Comparison of ENCODE assay signal across 30 mouse cellular contexts in the genomic region with DNA sequence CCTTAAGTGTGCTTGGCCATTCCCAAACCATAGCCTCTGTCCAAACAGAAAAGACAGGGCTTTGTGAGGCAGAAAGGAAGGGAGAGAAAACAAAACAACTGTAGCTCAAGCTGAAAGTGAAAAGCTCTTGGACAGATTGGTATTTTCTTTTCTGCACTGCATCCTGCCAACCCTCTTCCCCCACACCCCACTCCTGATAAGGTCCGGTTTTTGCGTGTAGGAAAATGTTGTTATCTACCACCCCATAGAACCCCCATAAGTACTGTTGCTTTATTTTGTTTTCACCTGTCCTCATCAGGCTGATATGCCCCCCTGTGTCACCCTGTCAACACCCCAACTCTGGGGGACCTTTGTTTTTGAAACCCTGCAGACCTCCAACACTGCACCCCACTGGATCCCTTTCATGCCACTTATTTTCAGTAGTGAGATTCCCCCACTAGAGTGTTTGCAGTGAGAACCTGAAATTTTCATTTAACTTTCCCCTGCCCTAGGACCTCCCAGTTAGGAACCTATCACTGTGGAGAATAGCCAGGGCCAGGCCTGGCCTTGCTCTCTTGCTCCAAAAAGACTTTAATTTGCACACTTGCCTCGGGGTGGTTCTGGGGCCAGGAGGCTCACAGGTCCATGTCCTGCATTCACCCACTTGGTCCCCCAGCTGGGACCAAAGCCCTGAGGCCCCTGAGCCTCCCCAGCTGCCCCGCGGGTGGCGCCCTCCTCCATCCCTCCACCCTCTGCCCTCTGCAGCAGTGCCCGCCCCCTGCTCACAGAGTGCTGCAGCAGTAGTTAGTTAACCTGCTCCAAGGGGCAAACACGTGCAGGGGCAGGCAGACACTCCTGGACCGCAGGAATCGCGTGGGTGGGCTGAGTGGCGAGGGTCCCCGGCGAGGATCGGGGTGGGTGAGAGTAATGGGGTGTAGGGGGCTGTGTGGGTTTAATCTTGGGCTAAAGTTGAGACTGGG. TPM values are rescaled to one million over a fixed set of nuclear protein-coding genes. Genes with fewer than 3 reads are reported as not detected.
DNase-seq lines count a peak whose midpoint lies in the region; ATAC-seq and TF ChIP-seq lines count a peak whose summit lies in the region.
"Not testable (repeated sequence)": the region's sequence is repeated elsewhere in the genome, so short reads cannot be mapped to it uniquely, and the experiment has no call there.
"Had no signal": no experiment of that assay in that cellular context is flagged by ENCODE, and none has a peak within 500 bp of the region (broad histone marks: within the 10 kb centered on the region; RNA-seq: fewer than 3 reads in every experiment).

No protein-coding gene starts in this region.

- 36% methylated on average over 14 of the region's 15 CpGs for WGBS in forebrain, embryonic 10.5 days
- WGBS in hindbrain, embryonic 14.5 days = 23% methylated on average over 14 of the region's 15 CpGs
- 21% methylated on average over 9 of the region's 15 CpGs for WGBS in kidney, embryonic 16.5 days
- 16% methylated on average over 14 of the region's 15 CpGs for whole genome bisulfite sequencing in lung, embryonic 14.5 days

- not testable (repeated sequence) for H3K4me2 ChIP-seq in hindbrain, embryonic 14.5 days (replicated peaks); kidney, embryonic 16.5 days (replicated peaks; ENCODE audit: low read depth, low read length); lung, embryonic 14.5 days

- not testable (repeated sequence) for H3K9ac ChIP-seq in hindbrain, embryonic 14.5 days; kidney, embryonic 16.5 days (replicated peaks; ENCODE audit: low read length); lung, embryonic 14.5 days

- H3K27ac ChIP-seq in forebrain, embryonic 10.5 days; hindbrain, embryonic 14.5 days; kidney, embryonic 16.5 days (ENCODE audit: low read length): not testable (repeated sequence)
- 0 out of 2 replicates have a peak overlapping the region, but pooled peaks have one; percentile 38 for H3K27ac ChIP-seq in lung, embryonic 14.5 days (ENCODE audit: low read depth)

- not testable (repeated sequence) for H3K9me3 ChIP-seq in E14TG2a.4 (ENCODE audit: low read length); forebrain, embryonic 10.5 days; hindbrain, embryonic 14.5 days (ENCODE audit: control insufficient read depth, low read length); kidney, embryonic 16.5 days (ENCODE audit: low read length); lung, embryonic 14.5 days (ENCODE audit: low read depth, low read length)

- not testable (repeated sequence) for H3K36me3 ChIP-seq in E14TG2a.4 (ENCODE audit: insufficient read depth, low read length); forebrain, embryonic 10.5 days (replicated peaks); hindbrain, embryonic 14.5 days (replicated peaks; ENCODE audit: control insufficient read depth, insufficient read depth); kidney, embryonic 16.5 days (ENCODE audit: insufficient read depth, low read length); lung, embryonic 14.5 days (ENCODE audit: insufficient read depth); splenic B cell, adult 2 months (ENCODE audit: control insufficient read depth, insufficient read depth, low read length, poor library complexity, severe bottlenecking)

- H3K4me1 ChIP-seq in E14TG2a.4 (replicated peaks; ENCODE audit: low read depth, low read length) = peaks cover 10% of the 10 kb centered on the region
- H3K4me1 ChIP-seq in forebrain, embryonic 10.5 days; hindbrain, embryonic 14.5 days (replicated peaks; ENCODE audit: control insufficient read depth, insufficient read depth, low read length); kidney, embryonic 16.5 days (ENCODE audit: insufficient read depth, low read length); lung, embryonic 14.5 days (ENCODE audit: insufficient read depth): not testable (repeated sequence)

- ATAC-seq in hindbrain, embryonic 14.5 days (ENCODE audit: low FRiP score) = peak; percentile 57
- ATAC-seq in kidney, embryonic 16.5 days (ENCODE audit: low FRiP score, low TSS enrichment) = peak; percentile 63; the same call in 1 of the 2 replicates
- ATAC-seq in lung, embryonic 14.5 days (ENCODE audit: insufficient read depth) = peak; percentile 83

- 0 out of 2 replicates have a peak overlapping the region, but pooled peaks have one; percentile 11 for H3K4me3 ChIP-seq in E14TG2a.4 (replicated peaks; ENCODE audit: low read length)
- H3K4me3 ChIP-seq in forebrain, embryonic 10.5 days; hindbrain, embryonic 14.5 days (replicated peaks; ENCODE audit: low read length); kidney, embryonic 16.5 days (ENCODE audit: low read length); lung, embryonic 14.5 days (ENCODE audit: low read depth, low read length): not testable (repeated sequence)

- not testable (repeated sequence) for TF ChIP-seq CTCF in E14TG2a.4 (conservative IDR thresholded peaks at IDR 0.05; ENCODE audit: low read length); lung, embryonic 14.5 days (IDR thresholded peaks at IDR 0.05; ENCODE audit: low read depth)

- H3K27me3 ChIP-seq in E14TG2a.4 (ENCODE audit: insufficient read depth, low read length) = peaks cover 10% of the 10 kb centered on the region
- H3K27me3 ChIP-seq in forebrain, embryonic 10.5 days (ENCODE audit: poor library complexity, severe bottlenecking); hindbrain, embryonic 14.5 days (ENCODE audit: control insufficient read depth, insufficient read depth, low read length); kidney, embryonic 16.5 days (ENCODE audit: insufficient read depth, low read length); lung, embryonic 14.5 days (ENCODE audit: insufficient read depth, low read length); splenic B cell, adult 2 months (ENCODE audit: control insufficient read depth, insufficient read depth, low read length, poor library complexity, severe bottlenecking): not testable (repeated sequence)

- peak; percentile 3 for DNase-seq in adrenal gland, postnatal 10 days
- DNase-seq in forebrain, embryonic 10.5 days (ENCODE audit: extremely low spot score, low spot score) = peak; percentile 26
- not testable (repeated sequence) for DNase-seq in hindbrain, embryonic 14.5 days (ENCODE audit: low spot score); lung, embryonic 14.5 days
- peak; percentile 0 for DNase-seq in splenic B cell, adult 2 months (ENCODE audit: low read depth, low spot score)

RNA-seq across cellular contexts. Expression of a gene that starts 12.0 kb away (rescaled TPM):
- under 1 TPM in 1 of 2 experiments, not detected in 1; 0.27 TPM for total RNA-seq in adrenal gland, postnatal 10 days (2021)
- polyA plus RNA-seq in forebrain, embryonic 10.5 days (2016; fragmentation: Nextera tagmentation; extraction: Ambion mirVana) = not detected in 2 replicates
- not detected in 2 replicates for polyA plus RNA-seq in hindbrain, embryonic 14.5 days (2014; fragmentation: Nextera tagmentation; extraction: Ambion mirVana)
- polyA plus RNA-seq in kidney, embryonic 16.5 days (2015; fragmentation: Nextera tagmentation; extraction: Ambion mirVana) = not detected in 2 replicates
- 0.16 TPM in 1 of 2 replicates, not detected in the other for polyA plus RNA-seq in lung, embryonic 14.5 days (2014; fragmentation: Nextera tagmentation; extraction: Ambion mirVana)
- total RNA-seq: adrenal gland, postnatal 4 days; CH12.LX; gastrocnemius, adult 2 months; gastrocnemius, postnatal 4 days; hematopoietic stem cell, adult 5-6 weeks; left cerebral cortex, postnatal 25 days had no signal
- polyA plus RNA-seq: cortical plate, adult 2 months; embryonic facial prominence, embryonic 13.5 days; erythroblast, embryonic 14.5 days; forebrain, embryonic 14.5 days; heart, embryonic 11.5 days; heart, postnatal 0 days; large intestine, adult 2 months; limb, embryonic 14.5 days; liver, embryonic 14.5 days; lung, embryonic 15.5 days; midbrain, embryonic 14.5 days; neural tube, embryonic 13.5 days; stomach, embryonic 15.5 days; thymus, adult 2 months had no signal

RNA-seq across cellular contexts. Expression of a gene that starts 47.6 kb away (rescaled TPM):
- total RNA-seq in adrenal gland, postnatal 10 days (2021) = not detected
- polyA plus RNA-seq in forebrain, embryonic 10.5 days (2016; fragmentation: Nextera tagmentation; extraction: Ambion mirVana) = not detected in 2 replicates
- not detected in 2 replicates for polyA plus RNA-seq in hindbrain, embryonic 14.5 days (2014; fragmentation: Nextera tagmentation; extraction: Ambion mirVana)
- not detected in 2 replicates for polyA plus RNA-seq in kidney, embryonic 16.5 days (2015; fragmentation: Nextera tagmentation; extraction: Ambion mirVana)
- polyA plus RNA-seq in lung, embryonic 14.5 days (2014; fragmentation: Nextera tagmentation; extraction: Ambion mirVana) = not detected in 2 replicates
- total RNA-seq: adrenal gland, adult 18-20 months; adrenal gland, postnatal 4 days; CH12.LX; gastrocnemius, adult 2 months; gastrocnemius, postnatal 4 days; hematopoietic stem cell, adult 5-6 weeks; left cerebral cortex, adult 18-20 months; left cerebral cortex, postnatal 25 days had no signal
- polyA plus RNA-seq: cortical plate, adult 2 months; embryonic facial prominence, embryonic 13.5 days; erythroblast, embryonic 14.5 days; forebrain, embryonic 14.5 days; frontal cortex, adult 2 months; heart, embryonic 11.5 days; heart, postnatal 0 days; large intestine, adult 2 months; limb, embryonic 14.5 days; liver, embryonic 14.5 days; lung, embryonic 15.5 days; midbrain, embryonic 14.5 days; neural tube, embryonic 13.5 days; stomach, embryonic 15.5 days; thymus, adult 2 months had no signal
